1 mouse cellular context compared by ENCODE assay signal in genomic region chr9:95629561-95629960, GRCm38 (mm10). TPM values are rescaled to one million over a fixed set of nuclear protein-coding genes. Genes with fewer than 3 reads are reported as not detected.
"Had no signal": no experiment of that assay in that cellular context is flagged by ENCODE, and none has a peak within 500 bp of the region (broad histone marks: within the 10 kb centered on the region; RNA-seq: fewer than 3 reads in every experiment).

No protein-coding gene starts in this region.

RNA-seq across cellular contexts. Expression of gene Pcolce2, which starts 7.8 kb away (rescaled TPM):
- polyA plus RNA-seq: erythroblast, embryonic 14.5 days had no signal
